Mouse (Mus musculus) MEL (cell line): Measurements from ENCODE around the gene Efcab5. TPM values are rescaled to one million over a fixed set of nuclear protein-coding genes. Genes with fewer than 3 reads are reported as not detected.

Source experiments
- DNase-seq: peaks from one replicate; pipeline ENCODE4 v3.0.0; 2011; ENCODE audit warnings: low read depth, low spot score
- H3K27ac ChIP-seq: 2 replicates; pipeline ENCODE4 v1.5.1; 2012; ENCODE audit warnings: low read depth, mild to moderate bottlenecking, control low read depth, low read length, moderate library complexity; ENCODE audit not compliant: control insufficient read depth
- H3K27me3 ChIP-seq, 2 experiments: fragments of 150-350 bp in 1 of 2; sonication (generic) in 1 of 2; 2 replicates each; pipeline ENCODE4 v1.6.1; 2012; ENCODE audit warnings: low read length in 2 of 2, mild to moderate bottlenecking in 2 of 2, improper control_type of control experiment in 1 of 2, moderate library complexity in 1 of 2; ENCODE audit not compliant: insufficient read depth in 2 of 2, control insufficient read depth in 1 of 2
- H3K36me3 ChIP-seq, 2 experiments: 2 replicates each; pipeline ENCODE4 v1.6.1; 2012 to 2014; ENCODE audit warnings: low read length in 2 of 2, improper control_type of control experiment in 1 of 2, inconsistent platforms in 1 of 2, mild to moderate bottlenecking in 1 of 2; ENCODE audit not compliant: insufficient read depth in 2 of 2, control insufficient read depth in 1 of 2
- H3K4me1 ChIP-seq, 2 experiments: fragments of 150-350 bp in 1 of 2; sonication (generic) in 1 of 2; 2 replicates each; pipeline ENCODE4 v1.6.1; 2012; ENCODE audit warnings: low read length in 2 of 2, improper control_type of control experiment in 1 of 2, mild to moderate bottlenecking in 1 of 2; ENCODE audit not compliant: insufficient read depth in 2 of 2, control insufficient read depth in 1 of 2
- H3K4me3 ChIP-seq, 2 experiments: fragments of 150-350 bp in 1 of 2; sonication (generic) in 1 of 2; 2 replicates each; pipeline ENCODE4 v1.5.1; 2012; ENCODE audit warnings: low read depth in 2 of 2, low read length in 2 of 2, mild to moderate bottlenecking in 2 of 2, moderate library complexity in 2 of 2, control low read depth in 1 of 2, improper control_type of control experiment in 1 of 2; ENCODE audit not compliant: control insufficient read depth in 1 of 2, insufficient read depth in 1 of 2
- H3K79me2 ChIP-seq: 2 replicates; pipeline ENCODE4 v1.6.1; 2012; ENCODE audit warnings: mild to moderate bottlenecking, low read length, moderate library complexity; ENCODE audit not compliant: control insufficient read depth, poor library complexity, insufficient read depth
- H3K9ac ChIP-seq: 2 replicates; pipeline ENCODE4 v1.6.1; 2012; ENCODE audit warnings: low read depth, mild to moderate bottlenecking, control low read depth, low read length, moderate library complexity; ENCODE audit not compliant: control insufficient read depth, poor library complexity, severe bottlenecking
- H3K9me3 ChIP-seq: fragments of 150-350 bp; sonication (generic); replicated peaks from 2 replicates; pipeline ENCODE4 v1.6.1; 2012; ENCODE audit warnings: mild to moderate bottlenecking, low read length, improper control_type of control experiment, moderate library complexity; ENCODE audit not compliant: insufficient read depth
- CHD2 ChIP-seq: IDR thresholded peaks from 2 replicates; pipeline ENCODE4 v1.6.1; 2011; ENCODE audit warnings: low read length, improper control_type of control experiment
- CTCF ChIP-seq, 3 experiments: IDR thresholded peaks in 2 of 3; conservative IDR thresholded peaks in 1 of 3; 2 replicates each; pipeline ENCODE4 v1.5.1; 2011 to 2012; ENCODE audit warnings: low read length in 3 of 3, low read depth in 2 of 3, mild to moderate bottlenecking in 2 of 3, improper control_type of control experiment in 1 of 3, inconsistent platforms in 1 of 3, mixed read lengths in 1 of 3, moderate library complexity in 1 of 3; ENCODE audit not compliant: control insufficient read depth in 1 of 3, insufficient read depth in 1 of 3, poor library complexity in 1 of 3, severe bottlenecking in 1 of 3
- ELF1 ChIP-seq: IDR thresholded peaks from 2 replicates; pipeline ENCODE4 v1.6.1; 2014; ENCODE audit warnings: low read depth, mild to moderate bottlenecking, inconsistent platforms, low read length, improper control_type of control experiment, moderate library complexity
- EP300 ChIP-seq, 2 experiments: IDR thresholded peaks; 2 replicates each; pipeline ENCODE4 v1.6.1; 2011; ENCODE audit warnings: improper control_type of control experiment in 2 of 2, low read length in 2 of 2, low read depth in 1 of 2, mild to moderate bottlenecking in 1 of 2
- ETS1 ChIP-seq: IDR thresholded peaks from 2 replicates; pipeline ENCODE4 v1.6.1; 2012; ENCODE audit warnings: low read depth, mild to moderate bottlenecking, inconsistent platforms, low read length, improper control_type of control experiment, moderate library complexity
- HCFC1 ChIP-seq: IDR thresholded peaks from 2 replicates; pipeline ENCODE4 v1.6.1; 2012; ENCODE audit warnings: low read depth, mild to moderate bottlenecking, inconsistent platforms, low read length, improper control_type of control experiment, moderate library complexity
- MAFK ChIP-seq: IDR thresholded peaks from 2 replicates; pipeline ENCODE4 v1.6.1; 2011; ENCODE audit warnings: low read depth, mild to moderate bottlenecking, low read length, improper control_type of control experiment, borderline replicate concordance
- MAX ChIP-seq: IDR thresholded peaks from 2 replicates; pipeline ENCODE4 v1.6.1; 2011; ENCODE audit warnings: low read length, improper control_type of control experiment
- MAZ ChIP-seq: IDR thresholded peaks from 2 replicates; pipeline ENCODE4 v1.6.1; 2012; ENCODE audit warnings: low read depth, mild to moderate bottlenecking, inconsistent platforms, low read length, improper control_type of control experiment
- MEF2A ChIP-seq: IDR thresholded peaks from 2 replicates; pipeline ENCODE4 v1.6.1; 2014; ENCODE audit warnings: low read depth, mild to moderate bottlenecking, inconsistent platforms, low read length, improper control_type of control experiment; ENCODE audit not compliant: poor library complexity, insufficient replicate concordance, severe bottlenecking; ENCODE audit errors: extremely low read depth
- MXI1 ChIP-seq: IDR thresholded peaks from 2 replicates; pipeline ENCODE4 v1.6.1; 2011; ENCODE audit warnings: mild to moderate bottlenecking, low read depth, low read length, improper control_type of control experiment
- MYB ChIP-seq: IDR thresholded peaks from 2 replicates; pipeline ENCODE4 v1.6.1; 2011; ENCODE audit warnings: mild to moderate bottlenecking, low read depth, low read length, improper control_type of control experiment
- MYC ChIP-seq: IDR thresholded peaks from 2 replicates; pipeline ENCODE4 v1.6.1; 2011; ENCODE audit warnings: low read depth, mild to moderate bottlenecking, low read length, improper control_type of control experiment, moderate library complexity
- NRF1 ChIP-seq: IDR thresholded peaks from 2 replicates; pipeline ENCODE4 v1.6.1; 2014; ENCODE audit warnings: low read depth, mild to moderate bottlenecking, inconsistent platforms, low read length, improper control_type of control experiment, moderate library complexity; ENCODE audit not compliant: poor library complexity, insufficient read depth, severe bottlenecking
- RAD21 ChIP-seq: IDR thresholded peaks from 2 replicates; pipeline ENCODE4 v1.6.1; 2011; ENCODE audit warnings: mild to moderate bottlenecking, low read depth, low read length, improper control_type of control experiment
- RCOR1 ChIP-seq: IDR thresholded peaks from 2 replicates; pipeline ENCODE4 v1.6.1; 2012; ENCODE audit warnings: low read depth, mild to moderate bottlenecking, inconsistent platforms, low read length, improper control_type of control experiment
- SIN3A ChIP-seq: IDR thresholded peaks from 2 replicates; pipeline ENCODE4 v1.6.1; 2012; ENCODE audit warnings: low read length, improper control_type of control experiment, inconsistent platforms
- SMC3 ChIP-seq: IDR thresholded peaks from 2 replicates; pipeline ENCODE4 v1.6.1; 2011; ENCODE audit warnings: low read depth, low read length, improper control_type of control experiment
- TBP ChIP-seq: IDR thresholded peaks from 2 replicates; pipeline ENCODE4 v1.8.0; 2011; ENCODE audit warnings: low read depth, low read length, improper control_type of control experiment
- TCF12 ChIP-seq: IDR thresholded peaks from 2 replicates; pipeline ENCODE4 v1.6.1; 2014; ENCODE audit warnings: low read depth, mild to moderate bottlenecking, inconsistent platforms, low read length, improper control_type of control experiment, moderate library complexity
- UBTF ChIP-seq: IDR thresholded peaks from 2 replicates; pipeline ENCODE4 v1.6.1; 2012; ENCODE audit warnings: low read depth, mild to moderate bottlenecking, inconsistent platforms, low read length, improper control_type of control experiment, moderate library complexity, borderline replicate concordance; ENCODE audit not compliant: insufficient read depth
- USF1 ChIP-seq: IDR thresholded peaks from 2 replicates; pipeline ENCODE4 v1.6.1; 2014; ENCODE audit warnings: low read depth, mild to moderate bottlenecking, inconsistent platforms, low read length, improper control_type of control experiment, moderate library complexity
- USF2 ChIP-seq, 2 experiments: IDR thresholded peaks; 2 replicates each; pipeline ENCODE4 v1.6.1; 2011 to 2012; ENCODE audit warnings: improper control_type of control experiment in 2 of 2, low read length in 2 of 2, borderline replicate concordance in 1 of 2, inconsistent platforms in 1 of 2, low read depth in 1 of 2, mild to moderate bottlenecking in 1 of 2; ENCODE audit not compliant: insufficient read depth in 1 of 2
- ZC3H11A ChIP-seq: IDR thresholded peaks from 2 replicates; pipeline ENCODE4 v1.6.1; 2012; ENCODE audit warnings: low read depth, mild to moderate bottlenecking, inconsistent platforms, low read length, improper control_type of control experiment
- ZNF384 ChIP-seq: IDR thresholded peaks from 2 replicates; pipeline ENCODE4 v1.6.1; 2012; ENCODE audit warnings: low read depth, mild to moderate bottlenecking, inconsistent platforms, low read length, improper control_type of control experiment
- polyA plus RNA-seq, 2 experiments: library from polyadenylated mRNA; stranded (reverse) in 1 of 2; unstranded in 1 of 2; fragments of >175 nt in 1 of 2; fragments of >200 nt in 1 of 2; gene quantifications; 2 replicates each; pipeline versions ENCODE4 v1.2.1 to v1.2.4; 2012; ENCODE audit warnings: low replicate concordance in 2 of 2, low read depth in 1 of 2; ENCODE audit not compliant: insufficient read length in 2 of 2, insufficient read depth in 1 of 2, missing spikeins in 1 of 2
- total RNA-seq: library from RNA; depleted of rRNA; stranded (reverse); fragments of 300-350 nt; gene quantifications from 2 replicates; pipeline ENCODE4 v1.2.3, GENCODE M21; 2012

The Efcab5 gene
- total and polyA plus RNA-seq, 3 experiments, result 0.27 to 0.29 TPM; not detected in 1

DNA sequence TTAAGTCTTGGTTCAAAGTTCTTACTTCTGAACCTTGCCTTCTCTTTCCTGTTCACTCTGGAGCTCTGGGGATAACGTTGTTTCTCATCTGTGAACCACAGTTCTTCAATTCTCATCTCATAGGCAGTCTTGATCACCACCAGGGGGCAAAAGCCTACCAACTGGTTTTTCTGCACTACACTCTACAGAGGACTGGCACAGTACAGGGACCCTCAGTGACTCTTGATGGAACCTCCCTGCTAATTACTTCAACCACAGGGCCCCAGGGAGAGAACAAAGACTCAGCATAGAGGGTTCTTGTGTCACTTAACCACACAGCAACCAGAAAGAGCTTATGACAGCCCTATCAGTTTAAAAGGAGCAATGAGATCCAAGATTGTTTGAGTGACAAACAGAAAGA, 26.0 kb upstream of the Efcab5 start:
- DNase-seq, result peak; percentile 95
- peak overlapping the region; percentile 26 to 93 for H3K4me3 ChIP-seq
- H3K27me3 ChIP-seq, result no peaks in the 10 kb centered on the region
- peaks cover 8 to 11% of the 10 kb centered on the region in 2 experiments; a peak in 3 of 4 replicates for H3K4me1 ChIP-seq
- peak overlapping the region; percentile 96 for H3K9ac ChIP-seq
- TF ChIP-seq CTCF (IDR thresholded peaks at IDR 0.05 in 2 of 3, conservative IDR thresholded peaks at IDR 0.05 in 1 of 3; ENCODE audit: control insufficient read depth in 1 of 3, insufficient read depth in 1 of 3, low read depth in 2 of 3, low read length in 3 of 3, poor library complexity in 1 of 3, severe bottlenecking in 1 of 3) (peak; percentile 55 to 97 (median 82)), SIN3A (peak; percentile 84; the same call in 1 of the 2 replicates), ETS1 (no peak), SMC3 (peak; percentile 98), MXI1 (no peak; the same call in 1 of the 2 replicates), MYB (no peak), TBP (peak; percentile 45), USF1 (no peak), TCF12 (0 out of 2 replicates have a peak, but pooled peaks have one; percentile 10), UBTF (no peak), HCFC1 (peak; percentile 51), CHD2 (no peak), RCOR1 (no peak), MEF2A (no peak), EP300 (IDR thresholded peaks at IDR 0.05; ENCODE audit: low read depth in 1 of 2, low read length in 2 of 2) (0 out of 4 replicates have a peak, but pooled peaks of 1 of the 2 experiments have one; percentile 2), ZC3H11A (peak; percentile 77), MYC (no peak), MAFK (no peak), RAD21 (peak; percentile 81), MAZ (no peak), ZNF384 (no peak), MAX (no peak), USF2 (IDR thresholded peaks at IDR 0.05; ENCODE audit: borderline replicate concordance in 1 of 2, insufficient read depth in 1 of 2, low read depth in 1 of 2, low read length in 2 of 2) (no peak), NRF1 (no peak), ELF1 (no peak)
- H3K9me3 ChIP-seq, result no peaks in the 10 kb centered on the region
- peaks cover 24% of the 10 kb centered on the region for H3K79me2 ChIP-seq
- peaks cover 0 to 15% of the 10 kb centered on the region in 2 experiments; a peak in 2 of 4 replicates for H3K36me3 ChIP-seq
- peak overlapping the region; percentile 40 for H3K27ac ChIP-seq
